Mouse (Mus musculus) brain, embryonic 14.5 days (tissue): Measurements from ENCODE around the gene Sept9.

Source experiments
- CTCF ChIP-seq: fragments of 200-500 bp; IDR thresholded peaks from 2 replicates; pipeline ENCODE4 v1.5.1; 2012; ENCODE audit warnings: inconsistent platforms, mild to moderate bottlenecking, moderate library complexity, borderline replicate concordance; ENCODE audit not compliant: insufficient read depth, insufficient read length; ENCODE audit errors: extremely low read depth
- POLR2A ChIP-seq: fragments of 200-500 bp; IDR thresholded peaks from 2 replicates; pipeline ENCODE4 v1.6.1; 2012; ENCODE audit warnings: mild to moderate bottlenecking, inconsistent platforms, borderline replicate concordance; ENCODE audit not compliant: poor library complexity, insufficient read depth, insufficient read length, severe bottlenecking; ENCODE audit errors: extremely low read depth

GRCm38 (mm10) chr11:117161574-117161973, 37.9 kb upstream of the Sept9 start:
- TF ChIP-seq CTCF (no peak), POLR2A (no peak)
